Mouse (Mus musculus): Measurements from ENCODE around the gene Blcap. TPM values are rescaled to one million over a fixed set of nuclear protein-coding genes. Genes with fewer than 3 reads are reported as not detected.

The Blcap gene
- polyA plus RNA-seq, 1 experiment from 2014 or later = 66.9 TPM

DNA sequence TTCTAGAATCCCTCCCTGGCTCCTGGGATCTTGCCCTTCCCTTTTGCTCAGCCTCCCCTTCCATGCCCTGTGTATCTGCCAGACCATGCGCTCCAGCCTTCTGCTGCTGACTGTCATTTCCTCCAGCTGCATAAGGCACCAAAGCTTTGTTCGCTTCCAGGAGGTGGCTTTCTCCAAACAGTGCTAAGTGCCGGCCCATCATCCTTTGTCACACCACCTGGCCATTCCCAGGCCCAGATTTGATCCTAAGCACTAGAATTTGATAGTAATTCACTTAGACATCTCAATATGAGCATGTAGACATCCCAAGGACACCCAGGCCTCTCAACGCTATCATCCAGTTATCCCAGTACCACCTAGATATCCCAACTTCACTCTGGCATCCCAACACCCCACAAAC, 36.9 kb downstream of the Blcap start:
- WGBS = 72% methylated on average over 4 of the region's 4 CpGs
- H3K27me3 ChIP-seq (ENCODE audit: low read depth, poor library complexity, severe bottlenecking) = no peaks in the 10 kb centered on the region
- peaks cover 93% of the 10 kb centered on the region for H3K4me1 ChIP-seq
- H3K27ac ChIP-seq = peak overlapping the region; percentile 85
- H3K4me3 ChIP-seq = no peak overlapping the region
- no peaks in the 10 kb centered on the region for H3K36me3 ChIP-seq
- H3K9me3 ChIP-seq (replicated peaks) = no peaks in the 10 kb centered on the region
- DNase-seq (ENCODE audit: low spot score) = no peak

DNA sequence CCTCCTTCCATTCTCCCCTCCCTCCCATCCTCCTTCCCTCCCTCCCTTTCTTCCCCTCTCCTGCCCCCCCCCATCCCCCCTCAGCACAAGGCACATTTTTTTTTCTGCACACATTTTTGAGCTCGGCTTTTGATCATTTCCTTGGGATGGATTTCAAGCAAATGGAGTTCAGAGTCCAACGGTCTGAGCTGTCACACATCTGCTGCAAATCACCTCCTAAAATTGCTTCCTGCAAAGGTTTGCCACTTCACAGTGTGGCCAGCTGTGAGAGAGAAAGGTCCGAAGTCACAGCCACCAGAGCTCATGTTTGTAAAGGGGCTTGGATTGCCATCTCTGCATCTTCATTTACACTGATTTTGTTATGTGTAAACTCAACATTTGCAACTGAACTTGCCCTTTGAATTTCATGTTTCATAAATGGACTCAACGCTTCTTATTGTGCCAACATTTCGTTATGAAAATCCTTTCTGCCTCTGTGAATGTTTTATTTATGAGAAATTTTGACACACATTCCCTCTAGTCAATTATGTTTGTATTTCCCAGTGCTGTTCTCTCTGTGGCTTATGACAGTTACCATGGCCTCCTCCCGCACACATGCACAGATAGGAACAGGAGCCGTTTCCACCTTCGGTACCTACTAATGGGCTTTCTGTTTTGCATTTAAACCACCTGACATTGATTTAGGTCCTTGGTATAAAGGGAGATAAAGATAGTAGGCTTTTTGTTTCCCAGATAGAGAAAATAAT, 39.2 kb downstream of the Blcap start:
- Histone ChIP-seq H3K4me1 (peaks cover 74% of the 10 kb centered on the region), H3K27me3 (ENCODE audit: low read depth, poor library complexity, severe bottlenecking) (no peaks in the 10 kb centered on the region), H3K4me3 (no peak overlapping the region), H3K27ac (peak overlapping the region; percentile 81), H3K36me3 (no peaks in the 10 kb centered on the region), H3K9me3 (replicated peaks) (no peaks in the 10 kb centered on the region)
- DNase-seq (ENCODE audit: low spot score) = peak; percentile 68
- 28% methylated on average over 8 of the region's 8 CpGs for WGBS

DNA sequence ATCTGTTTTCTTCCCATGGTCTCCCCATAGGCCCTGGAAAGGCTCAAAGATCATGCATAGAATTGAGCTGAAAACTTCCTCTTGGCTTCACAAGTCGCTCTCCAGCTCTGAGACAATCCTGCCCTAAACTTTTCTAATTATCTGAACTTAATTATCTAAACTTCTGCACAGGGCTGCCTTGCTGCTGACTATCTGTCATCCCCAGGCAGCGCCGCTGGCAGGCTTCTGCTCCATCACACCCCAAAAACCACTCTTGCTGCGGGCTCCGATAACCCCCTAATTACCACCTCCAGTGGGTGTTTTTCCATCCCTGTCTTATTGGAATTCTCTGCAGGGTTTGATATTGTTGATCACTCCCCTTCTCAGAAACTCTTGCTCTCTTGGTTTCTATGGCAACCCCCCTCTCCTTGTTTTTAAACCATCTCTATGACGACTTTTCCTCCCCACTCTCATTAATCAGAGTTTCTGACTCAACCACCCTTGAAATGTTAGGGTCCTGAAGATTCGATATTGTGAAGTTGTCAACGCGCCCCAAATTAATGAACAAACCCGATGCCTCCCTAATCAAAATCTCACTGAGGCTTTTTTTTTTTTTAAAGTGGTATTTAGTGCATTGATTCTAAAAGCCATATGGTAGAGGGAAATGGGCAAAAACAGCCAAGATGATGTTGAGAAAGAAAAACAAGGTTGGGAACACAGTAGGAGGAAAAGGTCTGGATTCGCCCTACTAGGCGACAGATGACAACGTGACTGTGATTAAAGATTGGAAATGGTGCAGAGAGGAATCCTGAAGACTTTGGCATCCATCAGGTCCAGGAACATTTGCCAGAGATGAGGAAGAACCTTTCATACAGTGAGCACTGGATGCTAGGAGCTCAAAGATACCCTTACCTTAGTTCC, 40.8 kb downstream of the Blcap start:
- no peaks in the 10 kb centered on the region for H3K9me3 ChIP-seq (replicated peaks)
- H3K27me3 ChIP-seq (ENCODE audit: low read depth, poor library complexity, severe bottlenecking) = no peaks in the 10 kb centered on the region
- WGBS = 64% methylated on average over 13 of the region's 13 CpGs
- H3K27ac ChIP-seq = peak overlapping the region; percentile 81
- peaks cover 72% of the 10 kb centered on the region for H3K4me1 ChIP-seq
- no peaks in the 10 kb centered on the region for H3K36me3 ChIP-seq
- H3K4me3 ChIP-seq = no peak overlapping the region
- DNase-seq (ENCODE audit: low spot score) = no peak

DNA sequence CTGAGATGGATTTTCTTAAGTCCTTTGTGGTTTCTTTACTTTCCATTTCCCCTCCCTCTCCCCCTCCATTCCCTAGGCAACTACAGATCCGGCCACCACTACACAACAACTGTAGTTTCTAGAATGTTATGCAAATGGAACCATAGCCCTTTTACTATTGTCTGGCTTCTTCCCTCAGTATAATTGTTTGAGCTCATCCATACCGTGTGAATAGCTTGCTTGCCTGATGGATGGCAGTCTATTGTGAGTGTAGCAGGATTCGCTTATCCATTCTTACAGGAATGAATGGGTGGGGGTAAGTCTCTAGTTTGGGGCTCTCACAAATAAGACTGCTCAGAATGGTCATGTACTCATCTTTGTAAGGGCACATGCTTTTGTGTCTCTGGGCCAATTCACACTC, 48.5 kb downstream of the Blcap start:
- Histone ChIP-seq H3K9me3 (replicated peaks) (no peaks in the 10 kb centered on the region), H3K4me3 (no peak overlapping the region), H3K27ac (peak overlapping the region; percentile 16; the same call in 1 of the 2 replicates), H3K36me3 (no peaks in the 10 kb centered on the region), H3K27me3 (ENCODE audit: low read depth, poor library complexity, severe bottlenecking) (no peaks in the 10 kb centered on the region), H3K4me1 (peaks cover 54% of the 10 kb centered on the region)
- WGBS = 86% methylated on average over 3 of the region's 3 CpGs
- no peak for DNase-seq (ENCODE audit: low spot score)

DNA sequence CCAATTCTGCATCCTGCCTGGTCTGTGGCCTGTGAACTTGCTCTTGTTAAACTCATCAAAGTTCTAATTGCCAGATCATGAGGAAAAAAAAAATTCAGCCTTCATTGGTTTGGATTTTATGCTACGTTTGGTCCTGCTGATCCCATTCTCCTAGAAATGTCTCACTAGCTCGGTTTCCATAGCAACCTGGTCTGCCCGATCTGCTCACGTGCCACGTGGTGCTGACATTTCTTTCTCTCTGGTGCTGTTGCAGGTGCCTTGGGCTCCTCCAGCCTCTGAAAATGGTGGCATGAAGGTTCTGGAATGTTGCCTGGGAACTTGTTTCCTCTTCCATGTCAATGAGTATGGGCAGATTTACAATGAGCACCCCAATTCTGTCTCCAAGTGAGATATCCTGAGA, 50.6 kb downstream of the Blcap start:
- no peaks in the 10 kb centered on the region for H3K9me3 ChIP-seq (replicated peaks)
- H3K4me1 ChIP-seq = peaks cover 49% of the 10 kb centered on the region
- WGBS = 48% methylated on average over 5 of the region's 5 CpGs
- no peaks in the 10 kb centered on the region for H3K27me3 ChIP-seq (ENCODE audit: low read depth, poor library complexity, severe bottlenecking)
- no peak for DNase-seq (ENCODE audit: low spot score)
- no peak overlapping the region for H3K4me3 ChIP-seq
- H3K27ac ChIP-seq = no peak overlapping the region
- no peaks in the 10 kb centered on the region for H3K36me3 ChIP-seq

DNA sequence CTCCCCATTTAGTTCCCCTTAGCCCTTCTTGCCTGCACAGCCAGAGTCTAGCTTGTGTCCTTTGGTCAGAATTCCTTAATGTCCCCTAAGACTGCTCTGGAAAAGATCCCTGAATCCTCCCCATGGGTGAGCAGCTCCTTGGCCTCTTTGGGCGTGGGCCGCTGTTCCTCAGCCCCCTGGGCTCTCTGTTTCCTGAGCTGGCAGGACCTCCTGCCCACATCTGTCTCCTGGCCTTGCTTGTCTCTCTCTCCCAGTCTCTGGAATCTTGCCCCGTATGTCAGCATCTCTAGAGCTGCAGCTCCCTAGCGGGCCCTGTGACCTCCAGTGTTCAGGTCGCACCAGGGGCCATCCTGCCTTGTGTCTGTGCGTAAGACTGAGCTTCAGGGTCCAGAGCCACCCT, 51.6 kb downstream of the Blcap start:
- H3K27ac ChIP-seq = peak overlapping the region; percentile 71
- DNase-seq (ENCODE audit: low spot score) = no peak
- no peaks in the 10 kb centered on the region for H3K36me3 ChIP-seq
- no peaks in the 10 kb centered on the region for H3K27me3 ChIP-seq (ENCODE audit: low read depth, poor library complexity, severe bottlenecking)
- H3K4me1 ChIP-seq = peaks cover 52% of the 10 kb centered on the region
- H3K9me3 ChIP-seq (replicated peaks) = no peaks in the 10 kb centered on the region
- H3K4me3 ChIP-seq = no peak overlapping the region
- 51% methylated on average over 6 of the region's 6 CpGs for WGBS

DNA sequence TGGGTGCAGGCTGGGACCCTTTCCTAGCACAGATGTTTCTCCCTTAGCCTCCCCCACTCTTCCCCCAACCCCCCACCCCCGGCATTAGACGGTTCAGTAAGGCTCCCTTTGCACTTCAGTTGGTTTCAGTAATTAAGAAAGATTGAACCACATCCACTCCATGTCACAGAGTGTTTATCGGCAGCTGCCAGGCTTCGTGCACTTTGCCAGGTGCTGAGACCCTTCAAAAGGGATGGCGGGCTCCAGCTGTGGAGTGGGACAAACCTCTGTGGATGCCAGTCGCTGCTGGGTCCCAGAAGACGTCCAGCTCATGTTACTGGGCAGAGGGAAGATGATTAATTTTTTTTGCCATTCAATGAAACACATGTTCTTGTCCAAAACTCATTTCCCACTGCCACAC, 52.6 kb downstream of the Blcap start:
- Histone ChIP-seq H3K27ac (peak overlapping the region; percentile 71), H3K4me1 (peaks cover 62% of the 10 kb centered on the region), H3K27me3 (ENCODE audit: low read depth, poor library complexity, severe bottlenecking) (no peaks in the 10 kb centered on the region), H3K9me3 (replicated peaks) (no peaks in the 10 kb centered on the region), H3K36me3 (no peaks in the 10 kb centered on the region), H3K4me3 (no peak overlapping the region)
- 51% methylated on average over 7 of the region's 7 CpGs for WGBS
- DNase-seq (ENCODE audit: low spot score) = no peak

DNA sequence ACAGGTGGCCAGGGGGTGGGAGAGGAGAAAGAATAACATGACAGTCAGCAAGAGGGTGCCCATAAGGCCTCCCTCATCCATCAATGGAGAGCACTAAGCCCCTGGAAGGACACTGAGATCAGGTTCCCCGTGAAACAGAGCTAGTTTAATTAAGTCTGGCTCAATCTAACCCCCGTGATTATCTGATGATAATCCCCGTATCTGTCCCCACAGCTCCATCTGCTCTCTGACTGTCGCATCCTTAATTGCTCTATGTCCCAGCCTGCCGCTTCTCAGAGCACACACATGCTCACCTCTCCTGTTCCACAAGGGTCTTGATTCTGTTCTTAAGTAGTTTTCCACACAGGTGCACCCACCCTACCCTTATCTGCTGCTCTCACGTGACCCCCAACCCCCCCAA, 53.5 kb downstream of the Blcap start:
- peak overlapping the region; percentile 71; the same call in 1 of the 2 replicates for H3K27ac ChIP-seq
- H3K36me3 ChIP-seq = no peaks in the 10 kb centered on the region
- H3K27me3 ChIP-seq (ENCODE audit: low read depth, poor library complexity, severe bottlenecking) = no peaks in the 10 kb centered on the region
- no peak overlapping the region for H3K4me3 ChIP-seq
- H3K9me3 ChIP-seq (replicated peaks) = no peaks in the 10 kb centered on the region
- no peak for DNase-seq (ENCODE audit: low spot score)
- peaks cover 71% of the 10 kb centered on the region for H3K4me1 ChIP-seq
- 75% methylated on average over 6 of the region's 6 CpGs for WGBS

DNA sequence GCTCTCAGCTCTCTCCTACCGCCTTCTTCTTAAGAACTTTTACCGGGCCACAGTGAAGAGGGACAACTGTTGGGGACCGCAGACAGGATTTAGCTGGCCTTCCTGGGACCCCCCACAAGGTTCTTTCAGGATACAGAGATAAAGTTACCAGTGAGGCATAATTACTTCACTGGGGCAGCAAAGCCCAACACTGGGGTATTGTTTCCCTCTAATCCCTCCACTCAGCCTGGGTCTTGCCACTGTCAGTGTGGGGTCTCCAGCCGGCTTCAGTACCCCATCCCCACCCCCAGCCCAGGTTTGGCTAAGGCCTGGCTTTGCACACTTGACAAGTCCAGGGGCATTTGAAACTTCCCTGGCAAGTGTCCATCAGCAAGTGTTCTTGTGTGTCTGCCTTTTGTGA, 56.7 kb downstream of the Blcap start:
- no peak overlapping the region for H3K4me3 ChIP-seq
- no peaks in the 10 kb centered on the region for H3K9me3 ChIP-seq (replicated peaks)
- no peaks in the 10 kb centered on the region for H3K36me3 ChIP-seq
- H3K27me3 ChIP-seq (ENCODE audit: low read depth, poor library complexity, severe bottlenecking) = 0 out of 2 replicates have a peak, but pooled peaks cover 2% of the 10 kb centered on the region
- WGBS = 21% methylated on average over 4 of the region's 4 CpGs
- peak overlapping the region; percentile 83 for H3K27ac ChIP-seq
- no peak for DNase-seq (ENCODE audit: low spot score)
- H3K4me1 ChIP-seq = peaks cover 75% of the 10 kb centered on the region

DNA sequence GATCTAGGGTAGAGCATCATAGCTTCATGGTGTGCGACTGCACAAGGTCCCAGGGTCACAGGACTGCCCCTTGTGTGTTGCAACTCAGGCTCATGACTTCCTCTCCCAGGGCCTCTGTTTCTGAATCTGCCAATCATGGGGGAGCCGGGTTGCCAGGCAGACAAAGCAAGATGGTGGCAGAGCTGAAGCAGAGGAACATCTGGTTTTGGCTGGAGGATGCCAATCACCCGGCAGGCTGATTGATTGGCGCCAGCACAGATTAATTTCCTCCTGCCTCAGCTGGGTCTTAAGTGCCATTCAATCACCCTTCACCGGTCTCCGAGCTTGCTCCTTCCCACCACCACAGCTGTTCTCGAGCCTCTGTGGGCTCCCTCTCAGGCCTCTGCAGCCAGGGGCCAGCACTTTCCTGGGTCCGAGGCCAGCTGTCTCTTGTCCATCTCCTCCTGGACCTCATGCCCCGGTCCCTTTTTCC, 57.3 kb downstream of the Blcap start:
- 22% methylated on average over 9 of the region's 9 CpGs for WGBS
- Histone ChIP-seq H3K9me3 (replicated peaks) (no peaks in the 10 kb centered on the region), H3K4me3 (no peak overlapping the region), H3K27ac (peak overlapping the region; percentile 83), H3K27me3 (ENCODE audit: low read depth, poor library complexity, severe bottlenecking) (0 out of 2 replicates have a peak, but pooled peaks cover 6% of the 10 kb centered on the region), H3K4me1 (peaks cover 69% of the 10 kb centered on the region), H3K36me3 (no peaks in the 10 kb centered on the region)
- peak; percentile 69 for DNase-seq (ENCODE audit: low spot score)

DNA sequence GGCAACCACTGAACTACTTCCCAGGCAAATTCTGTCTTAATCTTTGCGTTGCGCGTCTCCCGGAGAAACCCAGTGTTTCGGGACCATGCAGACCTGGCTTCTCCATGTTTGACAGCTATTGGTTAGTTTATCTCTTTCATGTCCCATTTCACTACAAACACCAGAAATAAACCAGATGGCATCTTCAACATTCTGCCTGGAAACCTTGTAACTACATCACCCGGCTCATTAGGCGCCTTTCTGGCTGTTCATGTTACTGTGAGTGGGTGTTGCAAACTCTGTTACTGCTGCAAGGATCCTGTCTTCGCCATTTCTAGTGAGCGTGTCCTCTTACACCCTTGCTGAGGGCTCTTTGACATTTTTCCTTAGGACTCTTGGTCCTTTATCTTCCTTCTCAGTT, 58.2 kb downstream of the Blcap start:
- 0 out of 2 replicates have a peak, but pooled peaks cover 7% of the 10 kb centered on the region for H3K27me3 ChIP-seq (ENCODE audit: low read depth, poor library complexity, severe bottlenecking)
- H3K4me1 ChIP-seq = peaks cover 60% of the 10 kb centered on the region
- no peak for DNase-seq (ENCODE audit: low spot score)
- H3K36me3 ChIP-seq = no peaks in the 10 kb centered on the region
- no peaks in the 10 kb centered on the region for H3K9me3 ChIP-seq (replicated peaks)
- no peak overlapping the region for H3K4me3 ChIP-seq
- 89% methylated on average over 9 of the region's 9 CpGs for WGBS
- H3K27ac ChIP-seq = peak overlapping the region; percentile 83

DNA sequence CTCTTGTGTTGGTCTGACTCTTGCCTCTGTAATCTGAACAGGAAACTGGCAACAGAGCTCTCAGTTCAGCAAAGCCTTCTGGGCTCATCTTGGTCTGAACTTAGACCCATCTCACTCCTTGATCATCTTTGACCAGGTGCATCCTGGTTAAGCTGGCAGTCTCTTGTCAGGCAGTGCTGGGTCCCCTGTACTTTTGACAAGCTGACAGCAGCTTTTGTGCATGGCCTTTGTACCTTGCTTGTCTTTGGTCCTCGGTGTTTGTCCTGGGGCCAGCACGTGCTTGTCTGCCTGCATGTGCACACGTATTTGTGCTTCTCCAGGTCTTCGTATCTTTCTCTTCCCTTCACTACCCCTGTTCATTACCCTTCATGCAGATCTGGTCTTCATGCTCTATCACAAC, 61.0 kb downstream of the Blcap start:
- no peaks in the 10 kb centered on the region for H3K36me3 ChIP-seq
- H3K27me3 ChIP-seq (ENCODE audit: low read depth, poor library complexity, severe bottlenecking) = peaks cover 18% of the 10 kb centered on the region; the same call in 1 of the 2 replicates
- H3K4me3 ChIP-seq = no peak overlapping the region
- no peak overlapping the region for H3K27ac ChIP-seq
- H3K9me3 ChIP-seq (replicated peaks) = no peaks in the 10 kb centered on the region
- H3K4me1 ChIP-seq = peaks cover 72% of the 10 kb centered on the region
- WGBS = 85% methylated on average over 4 of the region's 4 CpGs
- no peak for DNase-seq (ENCODE audit: low spot score)

DNA sequence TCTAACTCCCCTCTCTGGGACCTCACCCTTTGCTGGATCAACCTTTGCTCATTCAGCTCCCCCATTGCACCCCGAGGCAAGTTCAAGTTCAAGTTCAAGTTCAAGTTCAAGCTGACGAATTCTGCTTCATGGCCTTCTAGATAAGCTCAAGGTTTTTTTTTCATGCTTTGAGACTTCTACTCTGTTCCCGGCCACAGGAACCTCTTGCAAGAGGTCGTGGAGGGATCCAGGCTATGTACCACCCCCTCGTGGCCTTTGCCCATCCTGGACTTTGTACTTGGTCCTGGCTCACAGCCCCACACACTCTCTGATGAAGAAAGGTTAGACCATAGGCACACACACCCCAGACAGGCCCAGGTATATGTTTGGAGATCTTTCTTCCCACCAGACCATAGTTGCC, 61.9 kb downstream of the Blcap start:
- Histone ChIP-seq H3K27ac (no peak overlapping the region), H3K27me3 (ENCODE audit: low read depth, poor library complexity, severe bottlenecking) (peaks cover 18% of the 10 kb centered on the region; the same call in 1 of the 2 replicates), H3K36me3 (no peaks in the 10 kb centered on the region), H3K9me3 (replicated peaks) (no peaks in the 10 kb centered on the region), H3K4me1 (peaks cover 69% of the 10 kb centered on the region), H3K4me3 (no peak overlapping the region)
- DNase-seq (ENCODE audit: low spot score) = no peak
- WGBS = 89% methylated on average over 5 of the region's 5 CpGs
